Mouse (Mus musculus): ENCODE results near the gene Atg4d. TPM values are rescaled to one million over a fixed set of nuclear protein-coding genes. Genes with fewer than 3 reads are reported as not detected.
A peak's percentile ranks its signal among the peaks of the same experiment; 100 is the strongest.
"Not testable (repeated sequence)": the region's sequence is repeated elsewhere in the genome, so short reads cannot be mapped to it uniquely, and the experiment has no call there.

The Atg4d gene
- total RNA-seq, 4 experiments from 2014 or later: 35.3 to 48.7 (median 39.7) TPM

DNA sequence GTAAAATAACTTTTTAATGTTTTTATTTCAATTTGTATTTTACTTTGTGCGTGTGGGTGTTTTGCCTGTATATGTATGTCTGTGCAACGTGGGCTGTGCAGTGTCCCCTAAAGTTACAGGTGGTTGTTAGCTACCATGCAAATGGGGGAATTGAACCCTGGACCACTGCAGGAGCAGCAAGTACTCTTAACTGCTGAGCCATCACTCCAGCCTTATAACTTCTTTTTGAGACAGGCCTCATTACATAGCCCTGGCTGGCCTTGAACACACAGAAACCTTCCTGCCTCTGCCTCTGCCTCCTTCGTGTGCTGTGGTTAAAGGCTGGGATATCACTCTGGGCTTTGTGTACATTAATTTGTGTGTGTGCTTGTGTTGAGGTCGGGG lies 25.6 kb upstream of the Atg4d start:
- DNase-seq (ENCODE audit: low spot score in 2 of 2): no peak

- DNase-seq (ENCODE audit: low spot score in 2 of 2): peak in 1 of 2 experiments; percentile 62
Observed at GRCm38 (mm10) chr9:21241343-21241742, 23.8 kb upstream of the Atg4d start.

- DNase-seq (ENCODE audit: low spot score in 2 of 2): no peak
Observed at GRCm38 (mm10) chr9:21243826-21244427, 21.2 kb upstream of the Atg4d start.

DNA sequence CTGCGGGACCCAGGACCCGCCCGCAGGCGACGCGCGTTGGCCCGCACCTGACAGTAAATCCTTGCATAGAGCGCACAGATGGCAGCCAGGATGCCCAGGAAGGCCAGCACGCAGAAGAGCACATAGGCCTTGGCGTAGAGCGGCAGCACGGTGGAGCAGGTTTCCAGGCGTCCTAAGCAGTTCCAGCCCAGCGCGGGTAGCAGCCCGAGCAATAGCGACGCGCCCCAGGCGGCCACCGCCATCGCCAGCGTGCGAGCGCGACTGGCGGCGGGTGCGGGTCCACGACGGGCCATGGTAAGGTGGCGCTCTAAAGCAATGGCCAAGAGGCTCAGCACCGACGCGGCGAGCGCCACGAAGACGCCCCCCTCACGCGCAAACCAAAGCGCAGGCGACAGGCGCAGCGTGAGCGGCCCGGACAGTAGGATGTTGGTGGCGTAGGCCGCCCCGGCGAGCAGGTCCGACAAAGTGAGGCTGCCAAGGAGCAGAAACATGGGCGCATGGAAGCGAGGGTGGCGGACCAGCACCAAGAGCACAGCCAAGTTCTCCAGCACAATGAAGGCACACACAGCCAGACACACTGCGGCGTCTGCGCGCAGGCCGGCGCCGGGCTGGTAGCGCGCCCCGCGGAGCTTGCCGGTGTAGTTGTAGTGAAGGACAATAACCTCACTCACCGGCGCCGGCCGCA lies 20.5 kb upstream of the Atg4d start:
- DNase-seq (ENCODE audit: low spot score in 2 of 2): no peak

DNA sequence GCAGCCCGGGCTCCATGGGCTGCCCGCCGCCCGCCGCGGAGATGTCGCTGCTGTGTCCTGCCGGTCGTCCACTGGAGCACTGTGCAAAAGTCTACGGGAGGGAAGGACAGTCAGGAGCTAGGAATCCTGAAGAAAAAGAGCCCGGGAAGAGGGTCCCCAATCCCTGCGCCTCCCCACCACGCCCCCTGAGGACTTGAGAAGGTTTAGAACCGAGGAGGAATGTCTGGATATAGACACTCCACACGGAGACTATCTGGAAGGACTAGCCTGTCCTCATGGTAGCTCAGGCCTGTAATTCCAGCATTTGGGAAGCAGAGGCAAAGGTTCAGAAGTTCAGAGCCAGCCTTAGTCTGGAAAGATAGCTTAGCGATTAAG lies 20.0 kb upstream of the Atg4d start:
- DNase-seq (ENCODE audit: low spot score in 2 of 2): no peak

GRCm38 (mm10) chr9:21246342-21246741 lies 18.8 kb upstream of the Atg4d start:
- no peak for DNase-seq (ENCODE audit: low spot score in 2 of 2)

GRCm38 (mm10) chr9:21248326-21248725 lies 16.8 kb upstream of the Atg4d start, which contains the start of gene S1pr5:
S1pr5 (minus strand) TSS chr9:21248443.
- DNase-seq (ENCODE audit: low spot score in 2 of 2): peak in 1 of 2 experiments; percentile 53

DNA sequence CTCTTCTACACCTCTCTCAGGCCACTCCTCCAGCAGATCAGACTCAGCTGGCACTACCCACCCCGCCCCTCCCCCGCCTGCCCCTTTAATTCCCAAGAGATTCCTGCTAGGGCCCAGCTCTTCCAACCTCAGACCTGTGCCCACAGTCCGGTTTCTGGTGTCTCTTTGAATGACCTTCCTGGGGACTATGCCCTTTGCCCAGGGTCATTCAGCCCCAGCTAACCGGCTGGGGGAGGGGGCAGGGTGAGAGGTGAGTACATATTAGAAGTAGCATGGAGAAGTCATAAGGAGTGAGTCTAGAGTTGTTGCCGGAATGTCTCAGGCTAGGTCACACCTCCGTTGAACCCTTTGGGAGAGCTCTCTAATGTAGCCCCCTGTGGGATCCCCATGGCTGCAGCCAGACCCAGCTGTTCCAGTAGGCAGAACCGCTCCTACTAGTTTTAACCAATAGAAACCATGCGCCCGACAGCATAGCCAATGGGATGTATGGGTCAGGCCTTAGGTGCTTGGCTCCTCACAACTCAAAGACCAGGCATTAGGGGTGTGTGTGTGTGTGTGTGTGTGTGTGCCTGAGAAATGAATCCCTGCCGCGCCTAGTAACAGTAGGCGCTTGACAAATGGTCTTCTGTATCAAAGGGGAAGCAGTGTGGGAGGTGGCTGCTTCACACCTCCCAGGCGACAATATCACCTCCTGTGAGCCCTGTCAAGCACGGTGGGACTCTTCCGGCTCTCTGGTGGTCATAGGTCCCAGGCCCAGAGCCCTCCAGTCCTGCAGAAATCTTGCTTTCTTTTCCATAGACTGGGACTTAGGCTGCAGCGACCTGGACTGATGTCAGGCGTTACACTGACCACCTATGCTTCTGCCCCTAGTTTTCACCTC lies 15.2 kb upstream of the Atg4d start:
- DNase-seq (ENCODE audit: low spot score in 2 of 2): no peak

DNA sequence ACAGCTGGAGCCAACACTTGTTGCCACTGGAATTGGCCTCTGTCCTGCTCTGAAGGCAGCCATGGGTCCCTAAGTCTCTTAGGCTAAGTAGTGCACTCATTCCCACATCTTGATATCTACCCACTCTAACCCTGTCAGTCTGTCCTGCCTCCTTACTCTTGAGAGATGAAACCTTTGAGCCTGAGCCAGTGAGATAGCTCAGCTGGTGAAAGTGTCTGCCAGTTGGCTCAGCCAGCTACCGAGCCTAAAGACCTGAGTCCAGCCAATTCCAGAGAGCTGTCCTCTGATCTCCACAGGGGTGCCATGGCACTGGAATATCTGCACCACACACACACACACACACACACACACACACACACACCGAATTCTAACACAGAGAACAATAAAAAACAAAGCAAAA lies 14.6 kb upstream of the Atg4d start:
- no peak for DNase-seq (ENCODE audit: low spot score in 2 of 2)

GRCm38 (mm10) chr9:21251116-21251735 lies 13.9 kb upstream of the Atg4d start:
- DNase-seq (ENCODE audit: low spot score in 2 of 2): no peak

GRCm38 (mm10) chr9:21254690-21255089 lies 10.4 kb upstream of the Atg4d start:
- DNase-seq (ENCODE audit: low spot score in 2 of 2): no peak

GRCm38 (mm10) chr9:21256349-21256748 lies 8.7 kb upstream of the Atg4d start:
- not testable (repeated sequence) for DNase-seq (ENCODE audit: low spot score in 2 of 2)

DNA sequence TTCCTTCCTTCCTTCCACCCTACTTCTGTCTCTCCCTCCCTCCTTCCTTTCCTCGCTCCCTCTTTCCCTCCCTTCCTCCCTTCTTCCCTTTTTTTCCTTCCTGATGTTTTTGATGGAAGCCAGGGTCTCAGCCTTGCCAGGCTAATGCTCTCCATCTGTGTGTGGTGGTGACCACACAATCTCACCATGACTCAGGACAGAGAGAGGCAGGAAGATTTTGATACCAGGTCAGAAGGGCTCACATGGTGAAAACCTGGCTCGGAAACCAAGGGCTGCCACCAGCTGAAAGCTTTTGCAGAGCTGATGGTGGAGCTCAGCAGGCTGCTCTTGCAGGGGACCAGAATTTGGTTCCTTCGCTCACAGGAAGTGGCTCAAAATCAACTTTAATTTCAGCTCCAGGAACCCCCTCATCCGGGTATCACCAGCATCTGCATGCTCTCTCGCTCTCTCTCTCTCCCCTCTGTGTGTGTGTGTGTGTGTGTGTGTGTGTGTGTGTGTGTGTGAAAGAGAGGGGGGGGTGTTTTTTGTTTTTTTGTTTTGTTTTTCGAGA lies 4.5 kb upstream of the Atg4d start:
- DNase-seq (ENCODE audit: low spot score in 2 of 2): no peak

DNA sequence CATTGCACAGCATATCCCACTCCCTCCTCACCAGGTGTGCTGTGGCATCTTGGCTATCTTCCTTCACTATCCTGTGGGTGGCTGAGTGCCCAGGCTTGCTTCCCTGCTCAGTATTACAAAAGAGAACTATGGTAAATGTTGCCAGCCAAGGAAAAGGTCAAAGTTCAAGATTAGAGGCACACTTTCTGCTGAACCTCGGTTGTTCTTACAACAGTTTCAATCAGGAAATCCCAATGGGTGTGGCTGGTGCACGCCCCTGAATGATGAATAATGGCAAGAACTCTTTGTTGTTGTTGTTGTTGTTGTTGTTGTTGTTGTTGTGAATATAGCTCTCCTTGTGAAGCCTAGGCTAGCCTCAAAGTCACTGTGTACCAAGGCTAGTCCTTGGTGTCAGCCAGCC lies 3.3 kb upstream of the Atg4d start:
- no peak for DNase-seq (ENCODE audit: low spot score in 2 of 2)

GRCm38 (mm10) chr9:21264272-21264999 lies 657 bp upstream of the Atg4d start:
- DNase-seq (ENCODE audit: low spot score in 2 of 2): no peak

GRCm38 (mm10) chr9:21265611-21266010 lies 518 bp downstream of the Atg4d start:
- DNase-seq (ENCODE audit: low spot score in 2 of 2): no peak

DNA sequence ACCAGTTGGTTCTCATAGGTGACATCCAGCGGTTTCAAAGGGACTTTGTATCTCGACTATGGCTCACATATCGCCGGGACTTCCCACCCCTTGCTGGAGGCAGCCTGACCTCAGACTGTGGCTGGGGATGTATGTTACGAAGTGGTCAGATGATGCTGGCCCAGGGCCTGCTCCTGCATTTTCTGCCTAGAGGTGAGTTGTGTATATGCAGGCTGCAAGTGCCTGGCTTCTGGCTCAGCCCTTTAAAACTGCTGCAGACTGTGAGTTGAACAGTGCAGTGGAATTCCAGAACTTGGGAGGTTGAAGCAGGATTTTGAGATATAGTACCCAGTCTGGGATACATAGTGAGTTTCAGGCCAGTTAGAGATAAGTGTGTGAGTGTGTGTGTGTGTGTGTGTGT lies 1.8 kb downstream of the Atg4d start:
- no peak for DNase-seq (ENCODE audit: low spot score in 2 of 2)

GRCm38 (mm10) chr9:21268305-21268704 lies 3.2 kb downstream of the Atg4d start:
- no peak for DNase-seq (ENCODE audit: low spot score in 2 of 2)

GRCm38 (mm10) chr9:21269590-21269989 lies 4.5 kb downstream of the Atg4d start:
- DNase-seq (ENCODE audit: low spot score in 2 of 2): not testable (repeated sequence)

- DNase-seq (ENCODE audit: low spot score in 2 of 2): no peak
Observed at GRCm38 (mm10) chr9:21272391-21272790, 7.3 kb downstream of the Atg4d start.

DNA sequence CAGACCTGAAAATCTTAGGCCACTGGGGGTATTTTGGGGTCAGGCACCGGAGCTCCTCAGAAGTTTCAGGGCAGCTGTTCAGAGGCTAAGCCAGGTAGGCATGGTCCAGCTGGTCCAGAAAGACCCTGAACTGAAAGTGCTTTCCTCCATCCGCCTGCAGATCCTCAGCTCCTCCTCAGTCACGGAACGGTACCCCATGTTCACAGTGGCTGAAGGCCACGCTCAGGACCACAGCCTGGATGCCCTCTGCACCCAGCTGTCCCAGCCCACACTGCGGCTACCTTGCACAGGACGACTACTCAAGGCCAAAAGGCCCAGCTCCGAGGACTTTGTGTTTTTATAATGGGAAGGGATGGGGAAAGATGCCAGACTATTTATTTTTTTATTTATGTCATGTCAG lies 8.0 kb downstream of the Atg4d start:
- DNase-seq (ENCODE audit: low spot score in 2 of 2): no peak

All from left cerebral cortex, adult 8-10 months (tissue).